In genomic region chr11:22206611-22207010, GRCm38 (mm10) we compare ENCODE assay signal across 9 mouse cellular contexts.
A peak's percentile ranks its signal among the peaks of the same experiment; 100 is the strongest.
DNase-seq lines count a peak whose midpoint lies in the region; ATAC-seq lines count a peak whose summit lies in the region.
"Had no signal": no experiment of that assay in that cellular context is flagged by ENCODE, and none has a peak within 500 bp of the region (broad histone marks: within the 10 kb centered on the region; RNA-seq: fewer than 3 reads in every experiment).

No protein-coding gene starts in this region.

- DNase-seq in cerebellum, postnatal 10 days = peak; percentile 54 to 66
- no peak for DNase-seq in cerebellum, adult 8-10 months
- DNase-seq in layer of hippocampus, adult 11-12 months (ENCODE audit: low spot score) = peak; percentile 45
- DNase-seq in layer of hippocampus, postnatal 36 days = no peak
- DNase-seq in adipocyte (ENCODE audit: low spot score) = peak; percentile 50
- DNase-seq in thymus, postnatal 14 days = no peak
- no peak for DNase-seq in T-cell, adult 2 months (ENCODE audit: low spot score)
- DNase-seq: adrenal gland, postnatal 25 days had no signal

- 0 out of 2 replicates have a peak, but pooled peaks have one; percentile 29 for ATAC-seq in megakaryocyte progenitor cell, adult 5-6 weeks (replicated peaks; ENCODE audit: poor library complexity)

Comparison
In these comparisons a context has a peak if more than half of its experiments do, and no peak if none do; other contexts are left out.
1. DNase-seq: peak in cerebellum, postnatal 10 days (2 of 2), layer of hippocampus, adult 11-12 months (single experiment) and adipocyte (single experiment); none in cerebellum, adult 8-10 months (single experiment), layer of hippocampus, postnatal 36 days (0 of 2), thymus, postnatal 14 days (single experiment) and T-cell, adult 2 months (single experiment).